Mouse (Mus musculus) spleen, adult 18-20 months (tissue): ENCODE measurements at regions not wholly inside any gene's neighbourhood (a gene's known extent, or its start where the extent isn't known, plus 50 kb on each side); places are given as distances from the start of the nearest gene placed in this dataset.

Experiments used
- DNase-seq, 2 experiments: peaks; one replicate each; pipeline ENCODE4 v3.0.0; 2022; ENCODE audit warnings: mixed read lengths in 2 of 2

- no peak for DNase-seq
Measured at GRCm38 (mm10) chr12:9450620-9451019, 119.3 kb upstream of the Osr1 start.

- DNase-seq = no peak
Measured at GRCm38 (mm10) chr12:9460193-9460592, 109.7 kb upstream of the Osr1 start.

GRCm38 (mm10) chr12:9469655-9470470, 100.1 kb upstream of the Osr1 start:
- DNase-seq = no peak

DNA sequence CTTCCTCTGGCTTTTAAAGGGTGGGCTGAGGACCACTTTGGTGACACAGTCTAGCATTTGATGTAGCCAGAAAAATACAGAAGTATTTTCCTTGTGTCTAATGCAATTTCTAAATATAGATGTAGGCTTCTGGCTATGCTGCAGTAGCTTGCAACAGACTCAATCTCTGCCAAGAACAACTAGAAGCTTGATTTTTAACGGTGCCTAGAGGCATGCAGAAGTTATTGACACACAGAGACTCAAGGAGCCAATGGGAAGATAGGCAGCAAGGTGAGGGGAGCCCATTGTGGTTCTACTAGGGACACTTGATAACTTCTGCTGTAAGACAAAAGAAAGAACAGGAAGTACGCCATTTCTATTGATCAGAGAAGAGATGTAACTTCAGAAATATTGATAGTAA, 94.1 kb upstream of the Osr1 start:
- DNase-seq = no peak

GRCm38 (mm10) chr12:9478201-9478600, 91.7 kb upstream of the Osr1 start:
- DNase-seq = no peak

DNA sequence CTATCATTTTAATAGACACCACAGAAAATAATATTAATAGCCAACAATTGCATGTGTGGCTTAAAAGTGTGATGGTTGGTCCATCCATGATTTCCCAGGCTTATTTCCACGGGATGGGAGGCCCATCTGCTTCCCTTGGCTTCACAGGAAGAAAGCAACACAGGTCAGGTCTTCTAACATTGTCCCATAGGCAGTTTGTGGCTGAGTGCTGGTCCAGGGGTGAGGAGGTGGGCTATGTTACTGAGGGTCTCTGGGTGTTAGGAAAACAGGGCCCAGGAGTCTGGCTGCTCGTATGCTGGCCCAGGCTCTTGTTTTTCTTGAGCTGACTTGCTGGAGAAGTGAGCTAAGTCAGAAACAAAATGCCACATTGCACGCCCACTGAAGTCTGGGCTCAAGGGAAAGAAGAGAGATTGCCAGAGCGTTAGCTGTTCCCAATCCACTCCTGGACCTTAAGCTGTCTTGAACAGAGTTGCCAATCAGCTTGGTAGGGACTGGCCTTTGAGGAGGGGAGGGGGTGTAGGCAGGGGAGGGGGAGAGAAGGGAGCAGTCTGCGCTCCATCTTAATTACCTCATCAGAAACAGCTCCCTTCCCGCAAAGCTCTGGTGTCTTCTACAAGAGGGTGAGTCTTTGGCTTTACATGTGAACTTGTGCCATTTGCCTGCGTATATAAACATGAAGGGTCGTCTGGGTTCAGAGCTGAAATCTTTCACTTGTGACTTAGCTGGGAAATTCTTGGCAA, 82.1 kb upstream of the Osr1 start:
- DNase-seq = no peak

DNA sequence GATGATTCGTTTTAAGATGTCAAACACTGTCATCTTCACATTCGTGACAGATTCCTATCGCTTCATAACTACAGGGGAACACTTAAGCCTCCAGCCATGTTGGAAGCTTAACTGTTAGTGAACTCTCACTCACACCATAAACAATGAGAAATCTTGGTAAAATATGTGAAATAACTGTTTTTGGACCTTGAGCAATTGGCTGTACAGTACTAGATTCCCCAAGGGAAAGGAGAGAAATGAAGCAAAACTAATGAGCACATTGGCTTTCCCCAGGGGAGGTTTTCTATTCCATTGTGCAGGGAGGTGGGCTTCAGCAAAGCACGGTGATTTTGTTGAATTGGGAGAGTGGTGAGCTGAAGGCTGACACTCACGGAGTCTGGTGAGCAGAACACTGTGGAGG, 56.0 kb upstream of the Osr1 start:
- DNase-seq = no peak

- no peak for DNase-seq
Measured at GRCm38 (mm10) chr12:9518782-9519181, 51.1 kb upstream of the Osr1 start.

GRCm38 (mm10) chr12:9519346-9519745, 50.6 kb upstream of the Osr1 start:
- DNase-seq = no peak
